Mouse (Mus musculus): ENCODE results near the gene D11Wsu47e.

The D11Wsu47e gene

DNA sequence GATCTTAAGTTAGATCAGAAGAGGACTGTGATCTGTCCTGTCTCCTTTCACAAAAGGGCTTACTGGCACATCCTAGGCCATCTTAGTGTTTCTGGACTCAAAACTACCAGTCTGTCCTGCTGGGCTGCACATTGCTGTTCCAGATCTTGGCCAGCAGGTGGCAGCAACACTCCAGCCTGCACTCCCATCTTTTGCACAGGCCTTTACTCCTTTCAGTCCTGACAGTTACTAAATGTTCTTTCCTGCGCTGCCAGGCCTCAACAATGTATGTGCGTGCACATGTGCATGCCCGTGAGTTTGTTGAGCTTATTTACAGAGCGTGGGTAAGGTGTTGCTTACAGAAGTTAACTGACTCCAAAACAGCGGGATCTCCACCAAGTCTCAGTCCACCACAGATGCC is 19.5 kb downstream of the D11Wsu47e start:
- DNase-seq (ENCODE audit: low read depth, low spot score) = peak; percentile 87

DNA sequence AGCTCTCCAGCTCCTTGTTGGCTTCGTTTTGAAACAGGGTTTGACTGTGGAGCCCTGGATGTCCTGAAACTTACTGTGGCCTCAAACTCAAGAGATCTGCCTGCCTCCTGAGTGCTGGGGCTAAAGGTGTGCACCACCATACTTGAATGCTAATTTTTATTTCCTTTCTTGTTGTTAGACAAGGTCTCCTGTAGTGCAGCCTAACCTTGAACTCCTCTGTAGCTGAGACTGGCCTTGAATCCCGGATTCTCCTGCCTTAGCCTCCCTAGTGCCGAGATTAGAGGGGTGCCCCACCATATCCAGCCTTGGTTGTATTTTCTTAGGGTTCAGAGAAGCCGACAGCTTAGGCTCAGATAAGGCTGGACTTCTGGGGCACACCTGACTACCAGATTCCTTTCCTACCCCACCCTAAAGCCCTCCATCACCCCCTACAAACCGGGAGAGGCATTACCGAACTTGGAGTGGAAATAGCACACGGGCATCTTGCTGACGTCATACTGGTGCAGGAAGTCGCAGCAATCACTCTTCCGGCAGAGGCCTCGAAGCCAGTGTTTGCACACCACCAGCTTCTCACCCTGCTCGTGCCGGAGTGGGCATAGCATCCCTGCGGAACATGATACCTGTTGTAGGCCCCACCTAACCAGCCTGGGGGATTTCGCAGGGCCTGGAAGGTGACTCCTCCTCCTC is 21.9 kb downstream of the D11Wsu47e start:
- no peak for DNase-seq (ENCODE audit: low read depth, low spot score)

DNA sequence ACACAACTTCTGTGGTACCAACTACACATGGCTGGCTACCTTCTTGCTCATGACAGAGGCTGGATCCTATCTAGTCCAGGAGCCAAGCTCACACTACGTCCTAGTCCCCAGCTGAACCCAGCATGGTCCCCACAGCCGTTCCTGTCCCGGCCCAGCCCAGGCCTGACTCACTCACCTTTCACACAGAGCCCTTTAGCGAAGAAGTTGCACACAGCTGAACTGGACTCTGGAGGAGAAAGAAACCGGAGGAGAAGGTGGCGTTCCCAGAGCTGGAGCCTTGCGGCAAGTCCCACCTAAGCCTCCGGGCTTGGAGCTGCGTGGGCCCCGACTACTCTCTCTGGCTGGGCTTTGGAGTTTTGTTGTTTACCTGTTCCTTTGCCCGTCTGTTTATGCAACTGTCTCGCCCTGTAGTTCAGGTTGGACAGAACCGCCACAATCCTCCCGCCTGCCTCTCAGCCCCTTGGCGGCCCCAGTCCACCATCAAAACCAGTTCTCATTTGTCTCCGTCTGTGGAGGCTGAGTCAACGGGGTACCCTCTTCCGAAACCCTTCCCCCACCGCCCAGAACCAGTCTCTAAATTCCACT is 24.5 kb downstream of the D11Wsu47e start:
- no peak for DNase-seq (ENCODE audit: low read depth, low spot score)

DNA sequence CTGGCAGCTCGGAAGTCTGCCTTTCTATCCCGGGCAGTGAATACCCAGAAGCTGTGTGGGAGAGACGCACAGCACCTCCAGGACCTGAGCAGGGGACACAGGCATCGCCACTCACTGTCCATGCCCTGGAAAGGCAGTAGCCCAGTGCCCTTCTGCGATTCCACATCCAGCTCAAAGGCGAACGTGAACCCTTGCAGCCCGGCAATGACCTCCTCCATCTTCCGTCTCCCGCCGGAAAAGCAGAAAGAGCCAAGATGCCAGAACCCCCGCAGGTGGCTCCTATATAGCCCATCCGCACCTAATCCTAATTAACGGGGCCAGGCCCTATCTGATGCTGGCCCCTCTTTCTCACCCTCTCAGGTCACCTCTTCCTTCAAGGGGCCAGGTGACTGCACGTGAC is 25.1 kb downstream of the D11Wsu47e start:
- DNase-seq (ENCODE audit: low read depth, low spot score) = no peak

DNA sequence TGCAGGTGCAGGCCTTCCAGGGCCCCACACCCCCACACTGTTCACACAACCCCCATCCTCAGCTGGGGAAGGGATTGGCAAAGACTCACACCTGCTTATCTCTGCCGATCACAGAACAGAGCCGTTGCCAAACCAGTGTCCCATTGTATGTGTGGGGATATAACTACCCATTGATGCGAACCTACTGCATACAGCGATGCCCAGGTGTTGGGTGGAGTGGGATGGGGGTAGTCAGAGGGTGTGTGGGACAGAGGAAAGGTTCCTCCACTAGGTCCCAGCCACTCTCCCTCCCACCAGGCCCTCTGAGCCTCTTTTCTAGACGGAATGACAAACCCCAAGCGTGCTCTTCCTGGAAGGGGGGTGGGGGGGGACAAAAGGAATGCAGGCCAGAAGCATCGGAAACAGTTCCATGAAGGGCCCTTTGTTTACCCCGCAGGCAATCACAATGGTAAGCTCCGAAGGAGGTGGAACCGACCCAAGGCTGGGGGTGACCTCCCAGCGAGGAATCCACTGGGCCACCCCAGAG is 25.6 kb downstream of the D11Wsu47e start, which contains the start of gene Cpsf4l:
TSS of gene Cpsf4l (minus strand) at position 287 of the 526 bp plus-strand sequence.
- no peak for DNase-seq (ENCODE audit: low read depth, low spot score)

DNA sequence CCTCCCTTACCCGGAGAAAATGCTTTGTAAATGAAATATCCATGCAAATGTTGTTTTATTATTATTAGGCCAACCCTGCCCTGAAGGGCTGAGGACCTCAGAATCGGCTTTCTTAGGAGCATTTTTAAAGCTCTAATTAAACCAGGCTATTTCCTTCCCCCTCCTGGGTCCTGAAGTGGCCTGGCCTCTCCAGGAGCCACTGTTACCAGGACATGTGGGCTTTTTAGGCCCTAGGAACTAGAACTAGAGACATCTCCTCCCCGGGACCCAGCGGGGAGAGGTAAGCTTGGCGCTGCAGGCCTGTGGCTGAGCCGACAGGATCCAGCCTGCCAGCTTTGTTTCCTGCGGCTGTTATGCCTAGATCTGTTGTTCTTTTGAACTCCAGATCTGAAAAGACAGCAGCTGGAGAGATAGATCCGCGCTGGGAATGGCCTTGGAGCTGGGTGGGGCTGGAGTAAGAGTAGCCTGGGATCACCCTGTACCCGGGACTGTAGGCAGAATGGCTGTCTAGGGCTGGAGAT is 26.1 kb downstream of the D11Wsu47e start:
- no peak for DNase-seq (ENCODE audit: low read depth, low spot score)

DNA sequence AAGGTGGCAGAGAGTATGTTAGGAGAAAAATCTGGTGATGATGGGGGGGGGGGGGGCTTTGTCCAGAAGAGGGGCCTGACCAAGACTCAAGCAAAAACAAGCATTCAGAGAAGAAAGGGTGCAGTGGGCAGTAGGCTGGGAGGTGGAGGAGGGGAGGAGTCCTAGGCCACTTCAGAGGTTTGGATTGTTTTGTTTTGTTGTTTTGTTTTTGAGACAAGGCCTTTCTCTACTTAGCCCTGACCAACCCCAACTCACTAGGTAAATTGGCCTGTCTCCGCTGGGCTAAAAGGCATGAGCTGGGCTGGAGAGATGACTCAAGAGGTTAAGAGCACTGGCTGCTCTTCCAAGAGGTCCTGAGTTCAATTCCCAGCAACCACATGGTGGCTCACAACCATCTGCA is 26.8 kb downstream of the D11Wsu47e start:
- no peak for DNase-seq (ENCODE audit: low read depth, low spot score)

DNA sequence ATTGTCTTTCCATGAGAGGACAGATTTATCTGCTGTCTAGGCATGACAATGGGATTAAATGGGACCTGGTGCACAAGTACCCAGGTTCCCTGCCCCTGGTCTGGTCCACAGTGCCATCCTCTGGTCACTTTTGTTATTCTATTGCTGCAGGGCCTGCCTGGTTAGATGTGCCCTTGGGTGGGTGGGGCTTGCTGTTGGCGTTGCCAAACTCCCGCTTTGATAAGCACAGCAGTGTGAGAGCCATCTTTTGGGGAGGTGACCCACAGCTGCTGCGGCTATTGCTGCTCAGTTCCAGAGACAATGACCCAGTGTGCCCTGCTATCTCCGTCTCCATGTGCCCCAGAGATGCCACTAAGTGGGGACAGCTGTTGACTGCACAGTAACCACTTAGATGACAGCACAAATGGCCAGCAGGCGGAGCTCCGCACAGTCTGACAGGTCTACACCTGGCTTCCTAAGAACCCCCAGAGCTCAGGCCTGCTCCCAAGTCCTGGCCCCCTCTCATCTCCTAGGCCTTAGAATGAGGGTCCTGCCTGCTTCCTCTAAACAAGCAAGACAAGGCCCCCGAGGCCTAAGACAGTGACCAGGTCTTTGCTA is 31.0 kb downstream of the D11Wsu47e start:
- DNase-seq (ENCODE audit: low read depth, low spot score) = peak; percentile 47

DNA sequence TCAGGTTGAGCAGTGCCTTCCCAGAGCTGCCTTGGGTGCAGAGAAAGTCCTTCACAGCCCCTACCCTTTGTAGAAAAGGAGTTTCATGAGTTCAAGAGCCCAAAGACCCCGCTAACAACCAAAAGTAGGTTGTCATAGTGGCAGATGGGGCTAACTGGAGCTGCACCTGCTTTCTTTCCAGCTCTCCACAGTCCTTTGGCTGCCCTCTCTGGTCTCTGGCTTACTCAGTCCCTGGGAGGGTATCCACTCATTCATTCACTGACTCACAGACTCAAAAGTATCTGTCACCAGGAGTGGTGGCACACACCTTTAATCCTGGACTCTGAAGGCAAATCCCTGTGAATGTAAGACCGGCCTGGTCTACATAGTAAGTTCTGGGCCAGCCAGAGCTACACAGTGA is 31.9 kb downstream of the D11Wsu47e start:
- DNase-seq (ENCODE audit: low read depth, low spot score) = no peak

DNA sequence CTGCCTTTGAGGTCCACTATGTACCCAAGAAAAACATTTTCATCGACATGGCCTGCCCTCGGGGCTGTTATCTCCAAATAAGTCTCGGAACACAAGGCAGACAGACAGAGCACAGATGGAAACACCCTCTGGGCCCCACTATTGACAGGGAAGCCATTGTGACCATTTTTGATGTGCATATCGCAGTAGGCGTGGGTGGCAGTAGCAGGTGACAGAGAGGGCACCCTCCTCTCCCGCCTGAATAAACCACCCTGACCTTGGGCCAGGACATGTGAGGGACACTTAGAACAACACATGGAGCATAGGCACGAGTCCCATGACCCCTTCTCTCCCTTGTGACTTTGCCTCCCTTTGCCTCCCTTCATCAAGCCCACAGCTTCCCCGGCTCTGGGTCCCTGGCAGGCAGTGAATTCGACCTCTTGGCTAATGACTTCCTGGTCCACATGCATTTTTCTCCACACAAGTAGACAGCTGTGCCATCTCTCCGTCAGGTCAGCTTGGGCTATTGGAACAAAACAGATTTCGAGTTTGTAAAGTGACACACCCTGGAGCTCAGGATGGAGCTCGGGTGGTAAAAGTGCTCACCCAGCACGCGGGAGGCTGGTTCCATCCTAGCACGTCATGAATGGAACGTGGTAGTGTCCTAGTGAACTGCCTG is 33.7 kb downstream of the D11Wsu47e start:
- no peak for DNase-seq (ENCODE audit: low read depth, low spot score)

DNA sequence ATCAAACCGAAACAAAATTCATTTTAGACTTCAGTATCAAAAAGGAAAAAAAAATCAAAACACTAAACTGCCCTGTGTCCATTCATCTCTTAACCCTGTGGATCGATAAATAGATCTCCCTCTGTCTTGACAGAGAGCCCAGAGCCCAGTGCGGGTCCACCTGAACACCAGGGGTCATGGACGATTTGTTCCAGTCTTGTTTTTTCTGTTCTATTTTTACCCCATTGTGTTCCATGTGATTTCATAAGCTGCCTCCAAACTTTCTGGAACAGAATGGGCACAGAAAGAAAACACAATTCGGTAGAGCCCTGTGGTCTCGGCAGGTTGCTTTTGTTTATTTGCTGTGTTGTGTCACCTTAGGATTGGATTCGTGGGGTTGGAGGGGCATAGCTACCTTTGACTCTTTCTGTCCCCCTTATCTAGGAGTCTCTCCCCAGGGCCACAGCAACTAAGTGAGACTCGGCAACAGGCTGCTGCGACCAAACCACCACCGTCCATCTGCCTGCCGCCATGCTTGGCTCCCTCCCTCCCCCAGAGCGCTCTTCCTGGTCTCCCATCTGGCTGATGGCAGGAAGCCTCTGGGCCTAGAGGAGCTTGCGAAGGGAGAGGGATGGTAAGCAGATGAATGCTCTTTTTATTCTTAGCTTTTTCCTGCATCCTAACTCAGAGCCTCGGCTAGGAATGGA is 38.3 kb downstream of the D11Wsu47e start:
- DNase-seq (ENCODE audit: low read depth, low spot score) = no peak

DNA sequence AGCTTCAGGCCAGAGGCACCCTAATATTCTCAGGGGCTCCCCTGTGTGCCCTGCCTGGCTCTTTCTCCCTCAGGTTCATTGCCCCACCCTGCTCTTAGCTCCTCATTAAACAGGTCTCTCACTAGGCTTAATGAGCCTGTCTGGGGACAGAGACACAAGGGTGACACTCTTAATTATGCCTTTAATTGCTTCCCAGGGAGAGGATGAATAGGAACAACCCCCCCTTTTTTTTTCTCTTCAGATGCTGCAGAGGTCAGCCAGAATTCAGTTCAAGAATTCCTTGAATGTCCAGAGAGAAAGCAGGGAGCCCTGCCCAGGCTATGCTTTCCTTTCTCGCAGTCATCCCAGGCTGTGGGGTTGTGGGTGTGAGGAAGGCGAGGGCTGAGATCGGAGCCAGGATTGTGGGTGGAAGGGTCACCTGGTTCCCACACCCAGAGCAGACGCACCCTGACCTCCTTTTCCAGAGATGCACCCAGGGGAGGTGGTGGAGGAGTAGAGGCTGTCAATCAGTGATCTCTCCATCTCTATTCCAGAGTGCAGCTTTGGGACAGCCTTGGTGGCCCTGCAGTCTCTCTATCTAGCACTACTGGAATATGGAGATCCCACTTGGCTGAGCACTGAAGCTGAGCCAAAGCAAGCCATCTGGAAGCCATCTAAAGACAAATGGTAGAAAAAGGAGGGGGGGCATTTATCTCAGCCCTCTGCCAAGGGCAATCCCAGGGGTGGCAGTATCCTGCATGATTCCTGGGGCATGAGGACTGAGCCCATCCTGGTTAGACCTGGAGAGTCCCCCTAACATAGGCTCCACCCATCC is 41.2 kb downstream of the D11Wsu47e start:
- no peak for DNase-seq (ENCODE audit: low read depth, low spot score)

DNA sequence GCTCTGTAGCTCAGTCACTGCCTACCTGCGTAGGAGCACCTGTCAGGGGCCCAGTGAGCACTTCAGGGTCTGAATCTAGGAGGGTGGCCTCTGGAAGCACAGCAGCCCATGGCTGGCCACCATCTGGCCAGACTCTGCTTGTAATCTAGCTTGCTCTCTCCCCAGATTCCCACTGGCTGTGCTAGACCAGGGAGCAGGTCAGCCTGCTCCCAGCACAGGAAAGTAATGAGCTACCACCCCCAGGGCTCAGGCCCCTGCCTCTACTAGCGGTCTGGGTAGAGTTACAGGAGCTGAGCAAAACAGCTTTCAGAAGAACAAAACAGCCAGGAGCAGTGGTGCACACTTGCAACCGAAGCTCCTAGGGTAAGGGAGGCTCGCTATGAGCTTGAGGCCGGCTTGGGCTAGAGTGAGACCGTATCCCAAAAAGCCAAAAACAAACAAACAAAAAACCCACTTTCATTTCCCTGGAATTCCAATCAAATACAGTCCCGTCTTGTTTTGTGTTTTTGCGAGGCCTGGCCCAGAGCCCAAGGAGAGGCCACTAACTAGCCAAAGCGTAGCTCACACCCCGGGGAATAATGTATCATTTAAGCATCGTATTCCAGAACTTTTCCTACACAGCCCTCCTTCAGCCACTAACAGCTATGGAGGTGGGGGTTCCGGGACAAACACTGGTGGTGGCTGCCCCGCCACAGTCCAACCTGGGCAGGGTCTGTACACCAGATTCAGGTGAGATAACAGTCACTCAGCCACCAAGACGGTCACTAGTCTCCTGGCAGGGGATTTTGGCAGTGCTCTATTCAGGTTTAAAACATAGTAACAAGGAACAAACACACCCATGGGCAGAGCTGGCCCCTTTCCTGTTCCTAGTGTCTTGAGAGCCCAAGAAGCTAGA is 43.0 kb downstream of the D11Wsu47e start:
- no peak for DNase-seq (ENCODE audit: low read depth, low spot score)

DNA sequence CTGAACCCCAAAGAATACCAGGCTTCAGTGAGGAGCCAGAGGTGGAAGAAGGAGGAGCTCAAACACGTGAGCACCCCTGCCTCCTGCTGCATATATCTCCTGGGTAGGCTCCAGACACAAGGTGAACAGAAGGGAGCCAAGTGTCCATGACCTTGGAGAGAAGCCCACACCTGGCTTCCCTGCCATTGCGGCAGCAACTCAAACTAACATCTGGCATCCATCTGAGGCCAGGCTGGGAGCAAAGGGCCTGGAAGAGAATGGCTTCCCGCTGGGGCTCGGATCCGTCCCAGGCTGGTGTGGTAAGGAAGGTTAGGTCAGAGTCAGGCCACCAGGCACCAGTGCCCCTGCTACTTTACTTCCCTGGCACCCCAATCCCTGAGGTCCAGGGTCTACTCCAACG is 43.8 kb downstream of the D11Wsu47e start:
- DNase-seq (ENCODE audit: low read depth, low spot score) = no peak

DNA sequence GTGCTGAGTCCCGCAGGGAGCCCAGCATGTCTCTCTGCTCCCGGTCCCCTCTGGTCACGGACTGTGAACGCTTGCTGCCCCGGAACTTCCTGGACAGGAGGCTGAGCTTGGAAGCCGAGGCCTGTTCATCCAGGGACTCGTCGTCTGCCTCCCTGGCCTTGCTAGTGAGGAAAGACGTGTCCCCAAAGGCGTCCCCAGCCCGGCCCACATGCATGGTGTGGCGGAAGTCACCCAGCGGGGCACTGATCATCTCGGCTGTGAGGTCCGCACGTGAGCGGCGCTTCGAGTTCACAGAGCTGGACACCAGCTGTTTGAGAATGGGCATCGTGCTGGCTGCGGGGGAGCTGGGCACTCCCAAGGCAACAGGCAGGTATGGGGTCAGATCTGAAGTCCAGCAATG is 45.0 kb downstream of the D11Wsu47e start:
- no peak for DNase-seq (ENCODE audit: low read depth, low spot score)

DNA sequence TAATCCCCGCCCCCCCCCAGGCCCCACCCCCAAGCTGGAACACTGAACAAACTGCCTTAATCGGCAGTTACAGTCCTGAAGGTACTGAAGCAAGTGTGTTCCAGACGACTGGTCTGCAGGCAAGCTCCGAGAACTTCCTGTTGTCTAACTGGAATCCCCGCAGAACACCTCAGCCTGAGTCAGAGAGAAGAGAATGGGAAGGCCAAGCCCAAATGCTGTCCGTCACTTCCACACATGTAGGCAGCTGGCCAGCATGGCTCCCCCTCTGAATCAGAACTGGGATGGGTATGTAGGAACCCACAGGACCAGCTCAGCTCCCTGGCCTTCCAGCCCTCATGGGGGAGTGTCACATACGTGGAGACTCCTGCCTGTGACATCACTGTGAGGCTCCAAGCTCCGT is 45.7 kb downstream of the D11Wsu47e start:
- DNase-seq (ENCODE audit: low read depth, low spot score) = no peak

DNA sequence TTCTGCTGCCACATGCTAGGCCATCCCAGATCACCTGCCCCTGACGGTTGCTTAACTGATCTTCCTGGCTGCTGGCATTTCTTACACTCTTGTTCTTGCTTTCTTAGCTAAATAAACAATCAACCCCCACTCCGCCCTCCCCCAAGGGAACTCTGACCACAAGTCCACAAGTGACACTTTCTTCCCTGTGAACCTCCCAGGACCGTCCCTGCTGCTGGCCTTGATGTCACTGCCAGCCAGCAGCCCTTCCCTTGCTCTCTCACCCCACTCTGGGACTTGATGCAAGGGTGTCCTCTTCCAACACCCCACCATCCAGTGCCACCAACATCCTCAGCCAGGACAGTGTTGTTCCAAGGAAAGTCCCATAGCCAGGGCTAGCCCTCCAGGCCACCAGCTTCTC is 46.7 kb downstream of the D11Wsu47e start:
- no peak for DNase-seq (ENCODE audit: low read depth, low spot score)

DNA sequence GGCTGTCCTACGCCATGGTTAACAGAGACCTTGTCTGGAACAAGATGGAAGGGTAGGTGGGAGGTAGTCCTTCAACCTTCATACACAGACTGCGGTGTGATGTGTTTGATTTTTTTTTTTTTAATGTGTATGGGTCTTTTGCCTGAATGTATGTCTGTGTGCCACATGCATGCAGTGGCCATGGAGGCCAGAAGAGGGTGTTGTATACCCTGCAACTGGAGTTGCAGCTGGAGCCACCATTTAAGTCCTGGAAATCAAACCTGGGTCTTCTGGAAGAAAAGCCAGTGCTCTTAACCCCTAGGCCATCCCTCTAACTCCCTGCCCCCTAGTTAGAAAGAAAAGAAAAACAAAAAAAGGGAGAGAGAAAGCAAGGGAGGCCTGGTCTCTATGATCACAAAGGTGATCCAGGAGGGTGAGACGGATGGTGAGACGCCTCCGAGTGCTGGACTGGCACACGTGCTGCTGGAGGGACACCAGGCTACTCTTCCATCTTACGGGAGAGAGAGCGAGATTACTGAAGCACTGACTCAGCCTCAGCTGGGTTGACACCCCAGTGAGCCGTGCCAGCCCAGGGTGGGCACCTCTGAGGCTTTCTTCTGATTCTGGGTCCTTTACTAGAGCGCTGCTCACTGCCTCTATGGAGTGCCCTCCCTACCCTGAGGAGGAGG is 47.9 kb downstream of the D11Wsu47e start:
- no peak for DNase-seq (ENCODE audit: low read depth, low spot score)
